Mouse (Mus musculus) urinary bladder, adult 2 months (tissue): ENCODE data around the gene Pgls. TPM values are rescaled to one million over a fixed set of nuclear protein-coding genes. Genes with fewer than 3 reads are reported as not detected.

Experiments
- DNase-seq: peaks from one replicate; pipeline ENCODE4 v3.0.0; 2022; ENCODE audit warnings: low spot score
- polyA plus RNA-seq: library from polyadenylated mRNA; depleted of rRNA; stranded (reverse); fragments of >200 nt; gene quantifications from 2 replicates; pipeline ENCODE4 v1.2.3, GENCODE M21; 2012; rRNA removed

Gene Pgls
- polyA plus RNA-seq, 1 experiment = 41.7 TPM

DNA sequence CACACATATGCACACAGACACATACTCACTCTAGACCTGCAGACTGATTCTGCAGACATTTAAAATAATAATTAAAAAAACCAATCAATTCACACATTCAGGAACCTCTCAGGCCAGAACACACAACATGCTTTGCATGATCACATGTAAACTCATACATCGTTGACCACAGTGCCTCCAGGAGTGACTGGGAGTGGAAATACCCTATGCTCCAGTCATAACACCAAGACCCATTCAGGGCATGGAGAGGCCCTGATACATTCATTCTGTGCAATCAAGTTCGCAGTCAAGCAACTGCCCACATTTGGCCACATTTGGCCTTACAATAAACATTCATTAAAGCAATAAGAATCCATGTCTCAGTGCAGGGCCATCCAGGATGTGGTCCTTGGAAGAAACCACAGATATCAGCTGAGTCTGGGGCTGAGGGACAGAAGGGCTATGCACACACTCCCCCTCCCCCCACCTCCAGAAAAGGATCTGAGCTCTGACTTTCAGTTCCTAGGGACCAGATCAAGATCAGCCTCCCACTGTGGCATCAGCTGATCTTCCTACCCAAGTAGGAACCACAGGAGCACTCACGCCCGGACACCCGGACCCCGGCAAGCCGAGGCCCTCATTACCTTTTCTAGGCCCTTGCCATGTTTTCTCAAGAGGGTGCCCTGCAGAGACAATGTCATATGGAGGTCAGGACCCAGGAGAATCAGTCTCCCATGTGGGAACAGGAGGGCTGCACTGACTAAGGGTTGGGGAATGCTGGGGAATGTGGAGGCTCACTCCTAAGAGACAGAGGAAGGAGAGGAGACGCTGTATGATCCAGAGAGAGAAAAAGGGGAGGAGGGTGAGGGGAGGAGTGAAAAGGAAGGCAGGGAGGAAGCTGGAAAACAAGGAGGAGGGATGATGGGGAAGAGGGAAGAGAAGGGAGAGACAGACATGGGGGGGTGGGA is 45.4 kb downstream of the Pgls start:
- no peak for DNase-seq

DNA sequence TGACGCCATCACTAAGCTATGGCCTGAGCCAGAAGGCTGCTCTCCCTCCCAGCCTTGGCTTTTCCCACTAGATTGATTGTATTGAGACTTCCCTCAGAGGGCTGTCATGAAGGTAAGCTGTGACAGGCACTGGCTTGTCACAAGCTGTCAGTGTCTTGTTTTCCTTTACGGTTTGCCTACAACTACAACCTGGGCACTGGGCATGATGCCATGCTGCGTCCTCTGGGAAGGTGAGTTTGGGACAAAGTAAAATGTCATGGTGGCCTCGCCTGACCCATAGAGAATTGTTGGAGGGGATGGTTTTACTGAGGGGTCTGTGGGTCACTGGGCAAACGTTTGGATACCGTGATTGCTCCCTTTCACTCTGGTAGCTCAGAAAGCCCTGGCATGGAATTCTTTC is 46.3 kb downstream of the Pgls start:
- no peak for DNase-seq

DNA sequence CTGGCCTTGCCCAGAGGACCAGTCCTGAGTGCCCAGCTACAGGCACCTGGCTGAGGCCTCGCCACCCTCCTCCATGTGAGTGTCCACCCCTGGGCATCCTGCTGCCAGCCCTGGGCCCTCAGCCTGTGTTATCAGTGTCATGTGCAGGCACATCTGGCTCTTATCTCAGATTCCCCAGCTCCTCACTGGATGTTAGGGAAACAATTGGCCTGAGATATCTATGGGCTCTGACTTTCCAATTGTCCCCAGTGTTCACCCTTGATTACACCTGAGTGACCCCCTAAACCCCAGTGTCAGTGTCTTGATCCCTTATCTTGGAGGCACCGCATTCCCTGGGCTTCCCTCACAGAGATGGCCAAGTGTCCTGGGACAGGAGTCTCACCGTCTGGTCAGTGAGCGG is 47.3 kb downstream of the Pgls start:
- no peak for DNase-seq

DNA sequence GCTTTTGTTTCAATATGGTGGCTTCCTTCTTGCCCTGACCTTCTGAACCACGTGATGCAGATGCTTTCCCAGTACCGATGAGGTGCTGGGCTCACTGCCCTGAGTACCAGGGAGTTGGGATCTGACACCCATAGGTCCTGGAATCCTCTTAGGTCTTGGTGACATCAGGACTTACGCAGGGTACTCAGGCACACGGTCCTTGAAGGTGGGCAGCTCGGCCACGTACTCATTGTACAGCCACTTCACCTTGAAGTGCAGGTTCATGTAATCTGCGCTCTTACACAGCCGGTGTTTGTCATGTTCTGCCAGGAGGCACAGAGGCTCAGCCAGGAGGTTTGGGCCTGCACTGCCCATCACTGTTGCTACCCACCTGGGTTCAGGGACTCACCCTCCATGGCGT is 53.5 kb downstream of the Pgls start:
- no peak for DNase-seq

Other genes starting within 250 kb of the Pgls start
- gene Use1, start 225.3 kb upstream of the Pgls start, polyA plus RNA-seq = 218 and 244 TPM in 2 replicates
- 10.3 and 12.0 TPM in 2 replicates for gene Ocel1, start 220.9 kb upstream of the Pgls start, polyA plus RNA-seq
- gene Nr2f6, start 210.2 kb upstream of the Pgls start, polyA plus RNA-seq = 65.7 and 75.0 TPM in 2 replicates
- 22.0 and 23.9 TPM in 2 replicates for gene Ushbp1, start 196.4 kb upstream of the Pgls start, polyA plus RNA-seq
- 87.3 and 92.4 TPM in 2 replicates for gene Babam1, start 195.3 kb upstream of the Pgls start, polyA plus RNA-seq
- 1.9 and 2.6 TPM in 2 replicates for gene Ankle1, start 186.2 kb upstream of the Pgls start, polyA plus RNA-seq
- gene Abhd8, start 128.5 kb upstream of the Pgls start, polyA plus RNA-seq = 43.8 and 49.5 TPM in 2 replicates
- gene Mrpl34, start 127.2 kb upstream of the Pgls start, polyA plus RNA-seq = 38.5 and 45.3 TPM in 2 replicates
- gene Dda1, start 123.0 kb upstream of the Pgls start, polyA plus RNA-seq = 56.7 and 67.3 TPM in 2 replicates
- 22.1 and 23.9 TPM in 2 replicates for gene Ano8, start 106.2 kb upstream of the Pgls start, polyA plus RNA-seq
- gene Gtpbp3, start 104.1 kb upstream of the Pgls start, polyA plus RNA-seq = 21.9 and 25.5 TPM in 2 replicates
- 59.3 and 67.0 TPM in 2 replicates for gene Plvap, start 80.4 kb upstream of the Pgls start, polyA plus RNA-seq
- 0.12 TPM in 2 replicates for gene Ccdc194, start 66.5 kb upstream of the Pgls start, polyA plus RNA-seq
- gene Bst2, start 54.7 kb upstream of the Pgls start, polyA plus RNA-seq = 110 and 117 TPM in 2 replicates
- gene Mvb12a, start 49.3 kb upstream of the Pgls start, polyA plus RNA-seq = 96.1 and 115 TPM in 2 replicates
- 2.3 and 3.0 TPM in 2 replicates for gene Tmem221, start 33.3 kb upstream of the Pgls start, polyA plus RNA-seq
- 0.01 and 0.04 TPM in 2 replicates for gene Nxnl1, start 25.6 kb upstream of the Pgls start, polyA plus RNA-seq
- 57.3 and 63.8 TPM in 2 replicates for gene Slc27a1, start 23.3 kb upstream of the Pgls start, polyA plus RNA-seq
- gene Fam129c, start 5.5 kb downstream of the Pgls start, polyA plus RNA-seq = 3.1 and 3.7 TPM in 2 replicates
- 124 and 144 TPM in 2 replicates for gene Colgalt1, start 18.8 kb downstream of the Pgls start, polyA plus RNA-seq
- gene Unc13a, start 79.6 kb downstream of the Pgls start, polyA plus RNA-seq = 0.44 and 0.47 TPM in 2 replicates
- gene Jak3, start 84.1 kb downstream of the Pgls start, polyA plus RNA-seq = 14.9 and 17.1 TPM in 2 replicates
- gene Insl3, start 97.0 kb downstream of the Pgls start, polyA plus RNA-seq = 7.7 and 11.7 TPM in 2 replicates
- 4.8 and 7.4 TPM in 2 replicates for gene B3gnt3, start 109.6 kb downstream of the Pgls start, polyA plus RNA-seq
- 4.5 and 5.3 TPM in 2 replicates for gene Fcho1, start 133.5 kb downstream of the Pgls start, polyA plus RNA-seq